Mouse (Mus musculus): ENCODE measurements around the gene Rad51b. TPM values are rescaled to one million over a fixed set of nuclear protein-coding genes. Genes with fewer than 3 reads are reported as not detected.

Gene Rad51b
- total and polyA plus RNA-seq, 2 experiments from 2014 or later: 1.1 TPM

GRCm38 (mm10) chr12:79719091-79719846, 422.2 kb downstream of the Rad51b start:
- WGBS: 15% methylated on average over 10 of the region's 10 CpGs
- H3K9me3 ChIP-seq (ENCODE audit: low read length): no peaks in the 10 kb centered on the region
- TF ChIP-seq CTCF (IDR thresholded peaks at IDR 0.05; ENCODE audit: low read depth): no peak
- H3K27me3 ChIP-seq (ENCODE audit: insufficient read depth, low read length): no peaks in the 10 kb centered on the region
- no peak overlapping the region for H3K4me3 ChIP-seq (ENCODE audit: low read length)
- peak; percentile 77 for DNase-seq (ENCODE audit: low spot score)
- ATAC-seq: peak; percentile 94
- peaks cover 7% of the 10 kb centered on the region; the same call in 1 of the 2 replicates for H3K4me1 ChIP-seq (ENCODE audit: insufficient read depth, low read length)
- no peaks in the 10 kb centered on the region for H3K36me3 ChIP-seq (ENCODE audit: insufficient read depth, low read length)
- no peak overlapping the region for H3K4me2 ChIP-seq (ENCODE audit: low read depth, low read length)
- H3K9ac ChIP-seq (replicated peaks; ENCODE audit: low read length): no peak overlapping the region
- peak overlapping the region; percentile 76 for H3K27ac ChIP-seq

GRCm38 (mm10) chr12:79719847-79720201, 422.7 kb downstream of the Rad51b start:
- no peak overlapping the region for H3K4me2 ChIP-seq (ENCODE audit: low read depth, low read length)
- peaks cover 7% of the 10 kb centered on the region; the same call in 1 of the 2 replicates for H3K4me1 ChIP-seq (ENCODE audit: insufficient read depth, low read length)
- DNase-seq (ENCODE audit: low spot score) (no peak), ATAC-seq (no peak)
- TF ChIP-seq CTCF (IDR thresholded peaks at IDR 0.05; ENCODE audit: low read depth): no peak
- whole genome bisulfite sequencing: 32% methylated on average over 1 of the region's 1 CpGs
- no peak overlapping the region for H3K9ac ChIP-seq (replicated peaks; ENCODE audit: low read length)
- no peaks in the 10 kb centered on the region for H3K27me3 ChIP-seq (ENCODE audit: insufficient read depth, low read length)
- peak overlapping the region; percentile 76 for H3K27ac ChIP-seq
- H3K36me3 ChIP-seq (ENCODE audit: insufficient read depth, low read length): no peaks in the 10 kb centered on the region
- no peak overlapping the region for H3K4me3 ChIP-seq (ENCODE audit: low read length)
- no peaks in the 10 kb centered on the region for H3K9me3 ChIP-seq (ENCODE audit: low read length)

GRCm38 (mm10) chr12:79724875-79725274, 427.8 kb downstream of the Rad51b start:
- H3K4me3 ChIP-seq (ENCODE audit: low read length): no peak overlapping the region
- H3K27me3 ChIP-seq (ENCODE audit: insufficient read depth, low read length): no peaks in the 10 kb centered on the region
- no peak overlapping the region for H3K4me2 ChIP-seq (ENCODE audit: low read depth, low read length)
- H3K9me3 ChIP-seq (ENCODE audit: low read length): peaks cover 7% of the 10 kb centered on the region; the same call in 1 of the 2 replicates
- no peak overlapping the region for H3K9ac ChIP-seq (replicated peaks; ENCODE audit: low read length)
- no peaks in the 10 kb centered on the region for H3K36me3 ChIP-seq (ENCODE audit: insufficient read depth, low read length)
- ATAC-seq: no peak
- no peak overlapping the region for H3K27ac ChIP-seq
- DNase-seq (ENCODE audit: low spot score): no peak
- no peak for TF ChIP-seq CTCF (IDR thresholded peaks at IDR 0.05; ENCODE audit: low read depth)
- no peaks in the 10 kb centered on the region; the same call in 1 of the 2 replicates for H3K4me1 ChIP-seq (ENCODE audit: insufficient read depth, low read length)

- no peaks in the 10 kb centered on the region for H3K4me1 ChIP-seq (ENCODE audit: insufficient read depth, low read length)
- H3K27me3 ChIP-seq (ENCODE audit: insufficient read depth, low read length): no peaks in the 10 kb centered on the region
- H3K36me3 ChIP-seq (ENCODE audit: insufficient read depth, low read length): no peaks in the 10 kb centered on the region
- H3K9me3 ChIP-seq (ENCODE audit: low read length): peaks cover 7% of the 10 kb centered on the region; the same call in 1 of the 2 replicates
- H3K27ac ChIP-seq: no peak overlapping the region
- H3K9ac ChIP-seq (replicated peaks; ENCODE audit: low read length): no peak overlapping the region
- ATAC-seq: no peak
- no peak for DNase-seq (ENCODE audit: low spot score)
- no peak for TF ChIP-seq CTCF (IDR thresholded peaks at IDR 0.05; ENCODE audit: low read depth)
- H3K4me3 ChIP-seq (ENCODE audit: low read length): no peak overlapping the region
- no peak overlapping the region for H3K4me2 ChIP-seq (ENCODE audit: low read depth, low read length)
These were observed 428.6 kb downstream of the Rad51b start for GRCm38 (mm10) chr12:79725711-79726110.

- TF ChIP-seq CTCF (IDR thresholded peaks at IDR 0.05; ENCODE audit: low read depth): no peak
- Histone ChIP-seq H3K4me3 (ENCODE audit: low read length) (no peak overlapping the region), H3K9ac (replicated peaks; ENCODE audit: low read length) (no peak overlapping the region), H3K36me3 (ENCODE audit: insufficient read depth, low read length) (no peaks in the 10 kb centered on the region), H3K9me3 (ENCODE audit: low read length) (peaks cover 7% of the 10 kb centered on the region; the same call in 1 of the 2 replicates), H3K27me3 (ENCODE audit: insufficient read depth, low read length) (no peaks in the 10 kb centered on the region), H3K4me2 (ENCODE audit: low read depth, low read length) (no peak overlapping the region), H3K27ac (no peak overlapping the region), H3K4me1 (ENCODE audit: insufficient read depth, low read length) (no peaks in the 10 kb centered on the region)
- DNase-seq (ENCODE audit: low spot score) (no peak), ATAC-seq (no peak)
- 71% methylated on average over 2 of the region's 2 CpGs for WGBS
These were observed 429.0 kb downstream of the Rad51b start for GRCm38 (mm10) chr12:79726116-79726515.

- Histone ChIP-seq H3K4me1 (ENCODE audit: insufficient read depth, low read length) (no peaks in the 10 kb centered on the region), H3K9me3 (ENCODE audit: low read length) (peaks cover 7% of the 10 kb centered on the region; the same call in 1 of the 2 replicates), H3K4me2 (ENCODE audit: low read depth, low read length) (no peak overlapping the region), H3K9ac (replicated peaks; ENCODE audit: low read length) (no peak overlapping the region), H3K27me3 (ENCODE audit: insufficient read depth, low read length) (no peaks in the 10 kb centered on the region), H3K27ac (no peak overlapping the region), H3K36me3 (ENCODE audit: insufficient read depth, low read length) (no peaks in the 10 kb centered on the region), H3K4me3 (ENCODE audit: low read length) (no peak overlapping the region)
- DNase-seq (ENCODE audit: low spot score): no peak
- no peak for TF ChIP-seq CTCF (IDR thresholded peaks at IDR 0.05; ENCODE audit: low read depth)
- no peak for ATAC-seq
These were observed 429.9 kb downstream of the Rad51b start for GRCm38 (mm10) chr12:79726959-79727358.

- ATAC-seq (no peak), DNase-seq (ENCODE audit: low spot score) (no peak)
- Histone ChIP-seq H3K27ac (no peak overlapping the region), H3K9me3 (ENCODE audit: low read length) (peaks cover 7% of the 10 kb centered on the region; the same call in 1 of the 2 replicates), H3K36me3 (ENCODE audit: insufficient read depth, low read length) (no peaks in the 10 kb centered on the region), H3K9ac (replicated peaks; ENCODE audit: low read length) (no peak overlapping the region), H3K4me1 (ENCODE audit: insufficient read depth, low read length) (no peaks in the 10 kb centered on the region), H3K4me2 (ENCODE audit: low read depth, low read length) (no peak overlapping the region), H3K27me3 (ENCODE audit: insufficient read depth, low read length) (no peaks in the 10 kb centered on the region), H3K4me3 (ENCODE audit: low read length) (no peak overlapping the region)
- 71% methylated on average over 5 of the region's 5 CpGs for WGBS
- no peak for TF ChIP-seq CTCF (IDR thresholded peaks at IDR 0.05; ENCODE audit: low read depth)
These were observed 432.9 kb downstream of the Rad51b start for GRCm38 (mm10) chr12:79729926-79730506.
